Mouse (Mus musculus): ENCODE results near the gene Casz1. TPM values are rescaled to one million over a fixed set of nuclear protein-coding genes. Genes with fewer than 3 reads are reported as not detected.

Gene Casz1
- polyA plus RNA-seq, 1 experiment from 2014 or later, result 19.9 TPM

- H3K27ac ChIP-seq (ENCODE audit: low read depth, low read length), result peak overlapping the region; percentile 12; the same call in 1 of the 2 replicates
- ATAC-seq (replicated peaks; ENCODE audit: insufficient number of reproducible peaks, low FRiP score, low TSS enrichment), result no peak
- 68% methylated on average over 6 of the region's 6 CpGs for WGBS (ENCODE audit: insufficient replicate concordance)
- H3K36me3 ChIP-seq (ENCODE audit: control insufficient read depth, insufficient read depth, low read length), result peaks cover 4% of the 10 kb centered on the region; the same call in 1 of the 2 replicates
- H3K27me3 ChIP-seq (ENCODE audit: control insufficient read depth, insufficient read depth, low read length), result peaks cover 31% of the 10 kb centered on the region
- H3K9ac ChIP-seq (ENCODE audit: low read depth, low read length), result 0 out of 2 replicates have a peak overlapping the region, but pooled peaks have one; percentile 13
- H3K4me3 ChIP-seq (ENCODE audit: low read depth, low read length), result no peak overlapping the region
- H3K4me1 ChIP-seq (ENCODE audit: control insufficient read depth, insufficient read depth, low read length), result peaks cover 41% of the 10 kb centered on the region
- no peak overlapping the region for H3K4me2 ChIP-seq
- no peaks in the 10 kb centered on the region for H3K9me3 ChIP-seq (replicated peaks; ENCODE audit: control insufficient read depth, low read length)
Measured at GRCm38 (mm10) chr4:148950487-148950886, 146.3 kb downstream of the Casz1 start.

GRCm38 (mm10) chr4:148950932-148951650, 146.9 kb downstream of the Casz1 start:
- H3K36me3 ChIP-seq (ENCODE audit: control insufficient read depth, insufficient read depth, low read length), result peaks cover 4% of the 10 kb centered on the region; the same call in 1 of the 2 replicates

GRCm38 (mm10) chr4:148951821-148952291, 147.6 kb downstream of the Casz1 start:
- Histone ChIP-seq H3K4me2 (peak overlapping the region; percentile 63), H3K4me3 (ENCODE audit: low read depth, low read length) (peak overlapping the region; percentile 27), H3K4me1 (ENCODE audit: control insufficient read depth, insufficient read depth, low read length) (peaks cover 41% of the 10 kb centered on the region), H3K36me3 (ENCODE audit: control insufficient read depth, insufficient read depth, low read length) (peaks cover 4% of the 10 kb centered on the region; the same call in 1 of the 2 replicates), H3K9me3 (replicated peaks; ENCODE audit: control insufficient read depth, low read length) (no peaks in the 10 kb centered on the region), H3K27ac (ENCODE audit: low read depth, low read length) (no peak overlapping the region), H3K9ac (ENCODE audit: low read depth, low read length) (peak overlapping the region; percentile 56), H3K27me3 (ENCODE audit: control insufficient read depth, insufficient read depth, low read length) (peaks cover 31% of the 10 kb centered on the region)
- ATAC-seq (replicated peaks; ENCODE audit: insufficient number of reproducible peaks, low FRiP score, low TSS enrichment), result no peak
- 6% methylated on average over 44 of the region's 44 CpGs for WGBS (ENCODE audit: insufficient replicate concordance)

More at GRCm38 (mm10) chr4:148950932-148951650, 146.9 kb downstream of the Casz1 start:
- ATAC-seq (replicated peaks; ENCODE audit: insufficient number of reproducible peaks, low FRiP score, low TSS enrichment), result no peak
- H3K9me3 ChIP-seq (replicated peaks; ENCODE audit: control insufficient read depth, low read length), result no peaks in the 10 kb centered on the region
- H3K27me3 ChIP-seq (ENCODE audit: control insufficient read depth, insufficient read depth, low read length), result peaks cover 31% of the 10 kb centered on the region
- no peak overlapping the region for H3K4me3 ChIP-seq (ENCODE audit: low read depth, low read length)
- peaks cover 41% of the 10 kb centered on the region for H3K4me1 ChIP-seq (ENCODE audit: control insufficient read depth, insufficient read depth, low read length)
- H3K4me2 ChIP-seq, result no peak overlapping the region
- H3K27ac ChIP-seq (ENCODE audit: low read depth, low read length), result peak overlapping the region; percentile 24; the same call in 1 of the 2 replicates
- WGBS (ENCODE audit: insufficient replicate concordance), result 40% methylated on average over 25 of the region's 25 CpGs
- no peak overlapping the region for H3K9ac ChIP-seq (ENCODE audit: low read depth, low read length)

- WGBS (ENCODE audit: insufficient replicate concordance), result 12% methylated on average over 64 of the region's 69 CpGs
- ATAC-seq (replicated peaks; ENCODE audit: insufficient number of reproducible peaks, low FRiP score, low TSS enrichment), result no peak
- Histone ChIP-seq H3K27me3 (ENCODE audit: control insufficient read depth, insufficient read depth, low read length) (peaks cover 31% of the 10 kb centered on the region), H3K9ac (ENCODE audit: low read depth, low read length) (peak overlapping the region; percentile 56), H3K36me3 (ENCODE audit: control insufficient read depth, insufficient read depth, low read length) (peaks cover 4% of the 10 kb centered on the region; the same call in 1 of the 2 replicates), H3K4me2 (peak overlapping the region; percentile 63), H3K9me3 (replicated peaks; ENCODE audit: control insufficient read depth, low read length) (no peaks in the 10 kb centered on the region), H3K4me3 (ENCODE audit: low read depth, low read length) (peak overlapping the region; percentile 27), H3K27ac (ENCODE audit: low read depth, low read length) (no peak overlapping the region), H3K4me1 (ENCODE audit: control insufficient read depth, insufficient read depth, low read length) (peaks cover 38% of the 10 kb centered on the region)
Measured at GRCm38 (mm10) chr4:148952328-148953222, 148.3 kb downstream of the Casz1 start.

- no peaks in the 10 kb centered on the region for H3K9me3 ChIP-seq (replicated peaks; ENCODE audit: control insufficient read depth, low read length)
- no peak overlapping the region for H3K27ac ChIP-seq (ENCODE audit: low read depth, low read length)
- peaks cover 19% of the 10 kb centered on the region for H3K27me3 ChIP-seq (ENCODE audit: control insufficient read depth, insufficient read depth, low read length)
- 78% methylated on average over 14 of the region's 14 CpGs for WGBS (ENCODE audit: insufficient replicate concordance)
- ATAC-seq (replicated peaks; ENCODE audit: insufficient number of reproducible peaks, low FRiP score, low TSS enrichment), result no peak
- no peak overlapping the region for H3K4me3 ChIP-seq (ENCODE audit: low read depth, low read length)
- H3K9ac ChIP-seq (ENCODE audit: low read depth, low read length), result no peak overlapping the region
- H3K36me3 ChIP-seq (ENCODE audit: control insufficient read depth, insufficient read depth, low read length), result no peaks in the 10 kb centered on the region
- H3K4me1 ChIP-seq (ENCODE audit: control insufficient read depth, insufficient read depth, low read length), result peaks cover 37% of the 10 kb centered on the region
- no peak overlapping the region for H3K4me2 ChIP-seq
Measured at GRCm38 (mm10) chr4:148955131-148955813, 151.0 kb downstream of the Casz1 start.

- WGBS (ENCODE audit: insufficient replicate concordance), result 43% methylated on average over 12 of the region's 12 CpGs
- Histone ChIP-seq H3K27ac (ENCODE audit: low read depth, low read length) (peak overlapping the region; percentile 97), H3K9ac (ENCODE audit: low read depth, low read length) (peak overlapping the region; percentile 57; the same call in 1 of the 2 replicates), H3K36me3 (ENCODE audit: control insufficient read depth, insufficient read depth, low read length) (no peaks in the 10 kb centered on the region), H3K4me3 (ENCODE audit: low read depth, low read length) (no peak overlapping the region), H3K4me1 (ENCODE audit: control insufficient read depth, insufficient read depth, low read length) (peaks cover 25% of the 10 kb centered on the region), H3K9me3 (replicated peaks; ENCODE audit: control insufficient read depth, low read length) (no peaks in the 10 kb centered on the region), H3K27me3 (ENCODE audit: control insufficient read depth, insufficient read depth, low read length) (no peaks in the 10 kb centered on the region), H3K4me2 (peak overlapping the region; percentile 49)
- ATAC-seq (replicated peaks; ENCODE audit: insufficient number of reproducible peaks, low FRiP score, low TSS enrichment), result peak; percentile 68
Measured at GRCm38 (mm10) chr4:148960011-148960410, 155.8 kb downstream of the Casz1 start.

GRCm38 (mm10) chr4:148961081-148961480, 156.9 kb downstream of the Casz1 start:
- Histone ChIP-seq H3K4me2 (peak overlapping the region; percentile 49), H3K36me3 (ENCODE audit: control insufficient read depth, insufficient read depth, low read length) (0 out of 2 replicates have a peak, but pooled peaks cover 3% of the 10 kb centered on the region), H3K27me3 (ENCODE audit: control insufficient read depth, insufficient read depth, low read length) (no peaks in the 10 kb centered on the region), H3K27ac (ENCODE audit: low read depth, low read length) (peak overlapping the region; percentile 97), H3K9ac (ENCODE audit: low read depth, low read length) (peak overlapping the region; percentile 57), H3K4me3 (ENCODE audit: low read depth, low read length) (peak overlapping the region; percentile 21; the same call in 1 of the 2 replicates), H3K4me1 (ENCODE audit: control insufficient read depth, insufficient read depth, low read length) (peaks cover 25% of the 10 kb centered on the region), H3K9me3 (replicated peaks; ENCODE audit: control insufficient read depth, low read length) (no peaks in the 10 kb centered on the region)
- no peak for ATAC-seq (replicated peaks; ENCODE audit: insufficient number of reproducible peaks, low FRiP score, low TSS enrichment)
- WGBS (ENCODE audit: insufficient replicate concordance), result 93% methylated on average over 19 of the region's 19 CpGs

- peaks cover 3% of the 10 kb centered on the region; the same call in 1 of the 2 replicates for H3K36me3 ChIP-seq (ENCODE audit: control insufficient read depth, insufficient read depth, low read length)
- 86% methylated on average over 1 of the region's 1 CpGs for WGBS (ENCODE audit: insufficient replicate concordance)
- no peaks in the 10 kb centered on the region for H3K27me3 ChIP-seq (ENCODE audit: control insufficient read depth, insufficient read depth, low read length)
- H3K4me3 ChIP-seq (ENCODE audit: low read depth, low read length), result no peak overlapping the region
- H3K9ac ChIP-seq (ENCODE audit: low read depth, low read length), result no peak overlapping the region
- H3K9me3 ChIP-seq (replicated peaks; ENCODE audit: control insufficient read depth, low read length), result no peaks in the 10 kb centered on the region
- ATAC-seq (replicated peaks; ENCODE audit: insufficient number of reproducible peaks, low FRiP score, low TSS enrichment), result no peak
- H3K4me1 ChIP-seq (ENCODE audit: control insufficient read depth, insufficient read depth, low read length), result peaks cover 31% of the 10 kb centered on the region
- H3K4me2 ChIP-seq, result no peak overlapping the region
- H3K27ac ChIP-seq (ENCODE audit: low read depth, low read length), result no peak overlapping the region
Measured at GRCm38 (mm10) chr4:148962096-148962495, 157.9 kb downstream of the Casz1 start.

All from heart, embryonic 11.5 days (tissue).